Mouse (Mus musculus): ENCODE measurements at regions not wholly inside any gene's neighbourhood (a gene's known extent, or its start where the extent isn't known, plus 50 kb on each side); places are given as distances from the start of the nearest gene placed in this dataset.

DNA sequence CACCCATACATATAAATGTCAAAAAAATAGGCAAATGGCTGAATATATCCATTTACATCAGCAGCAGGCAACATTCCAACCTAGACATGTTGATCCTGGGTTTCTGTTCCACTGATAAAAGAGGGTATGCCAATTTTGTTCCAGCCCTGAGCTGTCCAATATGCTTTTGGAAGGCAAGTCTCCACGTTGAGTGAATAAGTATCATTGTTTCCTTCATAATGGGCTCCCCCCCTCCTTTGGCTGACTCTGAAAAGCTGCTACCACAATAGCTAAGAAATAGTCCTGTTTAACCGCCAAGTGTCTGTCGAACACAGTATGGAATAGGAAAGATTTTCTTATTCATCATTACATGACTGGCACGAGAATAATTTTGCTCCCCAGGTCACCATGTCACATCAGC, 672.5 kb upstream of the Zeb2 start:
- H3K9ac ChIP-seq (ENCODE audit: low read depth, low read length): no peak overlapping the region
- H3K9me3 ChIP-seq (replicated peaks; ENCODE audit: control insufficient read depth, low read length, poor library complexity, severe bottlenecking): no peaks in the 10 kb centered on the region
- no peak overlapping the region for H3K4me3 ChIP-seq (ENCODE audit: low read depth, low read length)
- no peak for ATAC-seq
- no peaks in the 10 kb centered on the region for H3K36me3 ChIP-seq (ENCODE audit: control insufficient read depth, insufficient read depth, low read length)
- no peak overlapping the region for H3K27ac ChIP-seq (ENCODE audit: low read length)
- 0 out of 2 replicates have a peak, but pooled peaks cover 3% of the 10 kb centered on the region for H3K27me3 ChIP-seq (ENCODE audit: control insufficient read depth, insufficient read depth, low read depth, low read length)
- no peak overlapping the region for H3K4me2 ChIP-seq (ENCODE audit: low read length)
- 12% methylated on average over 4 of the region's 4 CpGs for WGBS
- peaks cover 2% of the 10 kb centered on the region; the same call in 1 of the 2 replicates for H3K4me1 ChIP-seq (ENCODE audit: control insufficient read depth, insufficient read depth, low read length)

DNA sequence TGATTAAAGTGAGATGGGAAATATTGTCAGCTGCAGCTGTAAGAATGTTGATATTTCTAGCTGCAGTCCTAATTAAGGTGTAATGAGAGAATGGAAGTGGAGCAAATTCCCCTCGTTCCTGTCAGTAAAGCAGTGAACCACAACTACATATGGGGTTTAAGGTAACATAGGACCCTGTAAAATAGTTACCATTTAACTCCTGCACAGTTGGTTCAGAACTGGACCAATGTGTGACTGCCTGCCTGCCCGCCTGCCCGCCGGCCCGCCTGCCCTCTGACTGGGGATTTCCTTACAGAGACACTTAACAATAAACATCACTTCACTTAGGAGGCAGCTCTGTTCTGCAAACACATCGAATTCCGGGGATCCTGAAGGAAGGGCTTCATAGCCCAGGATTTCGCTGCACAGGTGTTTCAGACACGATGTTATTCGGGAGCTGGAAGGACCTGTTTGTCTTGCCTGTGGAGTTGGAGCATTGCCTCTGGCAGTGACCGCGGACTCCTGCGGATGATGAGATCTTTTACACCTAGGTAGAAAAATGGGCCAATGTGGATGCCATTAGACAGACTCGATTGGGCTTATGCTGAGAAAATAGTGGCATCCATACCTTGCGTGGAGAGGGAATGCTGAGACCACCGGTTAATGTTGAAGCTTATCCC, 670.7 kb upstream of the Zeb2 start:
- ATAC-seq: no peak
- no peak overlapping the region for H3K4me3 ChIP-seq (ENCODE audit: low read depth, low read length)
- no peak overlapping the region for H3K4me2 ChIP-seq (ENCODE audit: low read length)
- no peaks in the 10 kb centered on the region for H3K36me3 ChIP-seq (ENCODE audit: control insufficient read depth, insufficient read depth, low read length)
- no peak overlapping the region for H3K9ac ChIP-seq (ENCODE audit: low read depth, low read length)
- H3K27ac ChIP-seq (ENCODE audit: low read length): no peak overlapping the region
- 66% methylated on average over 16 of the region's 16 CpGs for WGBS
- no peaks in the 10 kb centered on the region for H3K9me3 ChIP-seq (replicated peaks; ENCODE audit: control insufficient read depth, low read length, poor library complexity, severe bottlenecking)
- 0 out of 2 replicates have a peak, but pooled peaks cover 3% of the 10 kb centered on the region for H3K27me3 ChIP-seq (ENCODE audit: control insufficient read depth, insufficient read depth, low read depth, low read length)
- peaks cover 5% of the 10 kb centered on the region for H3K4me1 ChIP-seq (ENCODE audit: control insufficient read depth, insufficient read depth, low read length)

DNA sequence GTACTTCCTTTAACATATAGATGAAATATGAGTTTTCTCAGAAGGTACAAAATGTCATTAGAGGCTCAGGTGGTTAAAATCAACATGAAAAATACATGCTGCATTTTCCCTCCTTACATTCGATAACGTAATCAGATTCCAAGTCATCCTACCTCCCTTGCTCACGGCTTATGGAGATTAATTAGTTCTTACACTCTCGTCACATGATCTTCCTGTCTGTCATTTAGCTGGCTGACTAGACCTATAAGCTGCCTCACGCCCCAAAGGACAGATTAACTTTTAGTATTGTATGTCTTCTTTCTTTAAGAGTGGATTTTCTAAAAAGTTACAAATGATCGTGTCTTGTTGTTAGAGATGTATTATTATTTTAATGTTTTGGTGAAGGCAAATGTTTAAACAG, 669.6 kb upstream of the Zeb2 start:
- peaks cover 5% of the 10 kb centered on the region for H3K4me1 ChIP-seq (ENCODE audit: control insufficient read depth, insufficient read depth, low read length)
- H3K9ac ChIP-seq (ENCODE audit: low read depth, low read length): no peak overlapping the region
- WGBS: 33% methylated on average over 6 of the region's 6 CpGs
- no peak overlapping the region for H3K4me3 ChIP-seq (ENCODE audit: low read depth, low read length)
- H3K27me3 ChIP-seq (ENCODE audit: control insufficient read depth, insufficient read depth, low read depth, low read length): 0 out of 2 replicates have a peak, but pooled peaks cover 3% of the 10 kb centered on the region
- ATAC-seq: no peak
- no peaks in the 10 kb centered on the region for H3K9me3 ChIP-seq (replicated peaks; ENCODE audit: control insufficient read depth, low read length, poor library complexity, severe bottlenecking)
- H3K36me3 ChIP-seq (ENCODE audit: control insufficient read depth, insufficient read depth, low read length): no peaks in the 10 kb centered on the region
- no peak overlapping the region for H3K4me2 ChIP-seq (ENCODE audit: low read length)
- no peak overlapping the region for H3K27ac ChIP-seq (ENCODE audit: low read length)

DNA sequence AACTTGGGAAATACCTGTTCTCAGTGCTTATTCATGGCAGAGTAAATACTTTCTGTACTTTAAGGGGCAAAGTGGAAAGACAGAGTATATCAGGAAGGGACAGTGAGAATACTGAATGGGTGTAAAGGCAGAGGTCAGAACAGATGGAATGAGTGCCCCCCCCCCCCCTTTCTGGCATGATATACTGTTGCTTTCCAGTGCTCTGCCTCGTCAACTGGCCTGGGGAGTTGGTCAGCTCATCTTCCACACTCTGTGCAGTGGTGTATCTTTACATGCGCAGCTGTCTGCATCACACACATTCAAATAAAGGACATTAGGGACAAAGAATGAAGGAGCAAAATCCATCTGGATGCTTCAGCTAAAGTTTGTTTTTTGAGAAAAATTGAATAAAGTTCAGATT, 668.5 kb upstream of the Zeb2 start:
- 0 out of 2 replicates have a peak, but pooled peaks cover 3% of the 10 kb centered on the region for H3K27me3 ChIP-seq (ENCODE audit: control insufficient read depth, insufficient read depth, low read depth, low read length)
- no peak overlapping the region for H3K4me3 ChIP-seq (ENCODE audit: low read depth, low read length)
- WGBS: 84% methylated on average over 2 of the region's 2 CpGs
- peaks cover 5% of the 10 kb centered on the region for H3K4me1 ChIP-seq (ENCODE audit: control insufficient read depth, insufficient read depth, low read length)
- H3K4me2 ChIP-seq (ENCODE audit: low read length): no peak overlapping the region
- H3K27ac ChIP-seq (ENCODE audit: low read length): no peak overlapping the region
- no peak overlapping the region for H3K9ac ChIP-seq (ENCODE audit: low read depth, low read length)
- no peak for ATAC-seq
- H3K9me3 ChIP-seq (replicated peaks; ENCODE audit: control insufficient read depth, low read length, poor library complexity, severe bottlenecking): no peaks in the 10 kb centered on the region
- no peaks in the 10 kb centered on the region for H3K36me3 ChIP-seq (ENCODE audit: control insufficient read depth, insufficient read depth, low read length)

DNA sequence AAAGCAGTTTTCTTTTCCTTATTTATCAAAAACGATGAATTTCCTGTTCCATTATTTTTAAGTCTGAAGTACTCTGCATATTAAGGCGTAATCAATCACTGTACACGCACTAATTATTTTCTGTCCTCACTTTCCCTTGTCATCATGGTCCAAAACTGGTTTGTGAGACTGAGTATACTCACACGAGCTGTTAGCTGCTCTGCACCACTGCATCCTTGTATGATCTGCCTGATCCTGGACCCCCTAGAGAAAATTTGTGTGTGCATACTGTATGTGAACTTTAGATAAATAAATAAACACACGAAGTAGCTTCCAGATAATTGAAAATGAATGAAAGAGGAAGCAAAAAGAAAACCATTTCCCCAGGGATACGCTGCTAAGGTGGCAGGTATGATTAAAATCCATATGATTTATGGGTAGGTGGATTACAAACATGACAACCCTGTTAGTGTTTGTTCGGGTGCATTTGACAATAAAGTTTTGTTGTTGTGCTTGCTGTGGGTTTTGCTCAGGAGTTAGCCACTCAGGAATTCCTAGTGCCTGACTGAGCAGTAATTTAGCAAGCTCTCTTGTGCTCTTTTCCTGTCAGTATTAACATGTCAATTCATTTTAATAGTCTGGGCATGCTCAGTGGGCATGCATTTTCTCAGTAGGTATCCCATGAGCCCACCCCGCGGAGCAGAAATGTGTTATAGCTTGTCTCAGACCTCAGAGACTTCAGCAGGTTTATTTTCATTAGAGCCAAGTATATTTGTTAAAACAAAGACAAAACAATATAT, 666.6 kb upstream of the Zeb2 start:
- H3K27ac ChIP-seq (ENCODE audit: low read length): no peak overlapping the region
- H3K4me3 ChIP-seq (ENCODE audit: low read depth, low read length): no peak overlapping the region
- no peaks in the 10 kb centered on the region for H3K36me3 ChIP-seq (ENCODE audit: control insufficient read depth, insufficient read depth, low read length)
- 70% methylated on average over 9 of the region's 9 CpGs for WGBS
- no peaks in the 10 kb centered on the region for H3K9me3 ChIP-seq (replicated peaks; ENCODE audit: control insufficient read depth, low read length, poor library complexity, severe bottlenecking)
- peaks cover 5% of the 10 kb centered on the region for H3K4me1 ChIP-seq (ENCODE audit: control insufficient read depth, insufficient read depth, low read length)
- 0 out of 2 replicates have a peak, but pooled peaks have one; percentile 56 for ATAC-seq
- H3K27me3 ChIP-seq (ENCODE audit: control insufficient read depth, insufficient read depth, low read depth, low read length): 0 out of 2 replicates have a peak, but pooled peaks cover 3% of the 10 kb centered on the region
- no peak overlapping the region for H3K9ac ChIP-seq (ENCODE audit: low read depth, low read length)
- no peak overlapping the region for H3K4me2 ChIP-seq (ENCODE audit: low read length)

DNA sequence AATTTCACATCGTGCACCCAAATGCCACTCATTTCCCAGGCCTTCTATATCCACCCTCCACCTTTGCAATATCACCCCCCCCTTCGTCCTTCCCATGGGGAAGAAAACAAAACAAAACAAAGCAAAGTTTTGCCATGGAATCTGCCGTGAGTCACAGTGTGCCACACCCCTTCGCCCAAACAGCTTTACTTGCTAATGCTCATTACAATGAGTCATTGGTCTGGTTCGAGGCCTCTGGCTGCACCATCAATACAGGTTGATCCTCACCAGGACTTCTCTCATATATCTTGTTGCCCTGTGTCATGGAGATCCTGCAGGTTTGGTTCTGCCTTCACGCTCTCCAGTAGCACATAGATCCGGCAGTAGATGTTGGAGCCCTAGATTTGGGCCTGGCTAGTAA, 660.3 kb upstream of the Zeb2 start:
- H3K9me3 ChIP-seq (replicated peaks; ENCODE audit: control insufficient read depth, low read length, poor library complexity, severe bottlenecking): no peaks in the 10 kb centered on the region
- no peak overlapping the region for H3K4me2 ChIP-seq (ENCODE audit: low read length)
- no peaks in the 10 kb centered on the region for H3K4me1 ChIP-seq (ENCODE audit: control insufficient read depth, insufficient read depth, low read length)
- 89% methylated on average over 7 of the region's 7 CpGs for WGBS
- no peaks in the 10 kb centered on the region for H3K27me3 ChIP-seq (ENCODE audit: control insufficient read depth, insufficient read depth, low read depth, low read length)
- H3K4me3 ChIP-seq (ENCODE audit: low read depth, low read length): no peak overlapping the region
- H3K36me3 ChIP-seq (ENCODE audit: control insufficient read depth, insufficient read depth, low read length): no peaks in the 10 kb centered on the region
- no peak for ATAC-seq
- no peak overlapping the region for H3K27ac ChIP-seq (ENCODE audit: low read length)
- H3K9ac ChIP-seq (ENCODE audit: low read depth, low read length): no peak overlapping the region

DNA sequence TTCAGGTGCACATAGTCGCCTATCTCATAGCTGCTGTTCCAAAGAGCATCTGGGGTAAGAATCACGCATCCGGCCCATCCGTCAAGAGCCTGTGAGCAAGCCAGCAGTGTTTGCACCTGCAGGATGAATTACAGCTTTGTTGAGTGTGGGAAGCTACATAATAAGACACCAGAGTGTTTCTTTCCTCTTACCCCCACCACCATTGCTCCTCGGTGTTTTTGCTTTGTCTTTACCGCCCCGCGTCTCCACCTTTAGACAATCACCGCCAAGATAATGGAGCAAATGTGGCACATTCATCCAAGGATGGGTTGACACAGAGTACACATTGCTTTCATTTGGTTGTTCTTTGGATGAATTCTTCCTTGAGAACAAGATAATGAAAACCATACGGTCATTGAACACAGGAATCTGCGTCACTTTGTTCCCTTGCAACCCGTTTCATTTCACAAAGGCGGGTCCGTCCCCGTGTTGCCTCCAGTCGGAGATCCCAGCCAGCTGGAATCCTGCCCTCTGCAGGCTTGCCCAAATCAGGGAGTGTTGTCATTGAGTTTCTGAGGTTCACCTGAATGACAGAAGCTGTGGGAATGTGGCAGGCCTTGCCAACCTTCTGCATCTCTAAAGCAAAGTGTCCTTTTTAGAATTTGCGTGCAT, 659.4 kb upstream of the Zeb2 start:
- H3K4me2 ChIP-seq (ENCODE audit: low read length): no peak overlapping the region
- H3K9me3 ChIP-seq (replicated peaks; ENCODE audit: control insufficient read depth, low read length, poor library complexity, severe bottlenecking): no peaks in the 10 kb centered on the region
- no peaks in the 10 kb centered on the region for H3K27me3 ChIP-seq (ENCODE audit: control insufficient read depth, insufficient read depth, low read depth, low read length)
- ATAC-seq: no peak
- H3K4me3 ChIP-seq (ENCODE audit: low read depth, low read length): no peak overlapping the region
- no peaks in the 10 kb centered on the region for H3K4me1 ChIP-seq (ENCODE audit: control insufficient read depth, insufficient read depth, low read length)
- H3K9ac ChIP-seq (ENCODE audit: low read depth, low read length): no peak overlapping the region
- H3K27ac ChIP-seq (ENCODE audit: low read length): no peak overlapping the region
- no peaks in the 10 kb centered on the region for H3K36me3 ChIP-seq (ENCODE audit: control insufficient read depth, insufficient read depth, low read length)
- 72% methylated on average over 17 of the region's 17 CpGs for WGBS

DNA sequence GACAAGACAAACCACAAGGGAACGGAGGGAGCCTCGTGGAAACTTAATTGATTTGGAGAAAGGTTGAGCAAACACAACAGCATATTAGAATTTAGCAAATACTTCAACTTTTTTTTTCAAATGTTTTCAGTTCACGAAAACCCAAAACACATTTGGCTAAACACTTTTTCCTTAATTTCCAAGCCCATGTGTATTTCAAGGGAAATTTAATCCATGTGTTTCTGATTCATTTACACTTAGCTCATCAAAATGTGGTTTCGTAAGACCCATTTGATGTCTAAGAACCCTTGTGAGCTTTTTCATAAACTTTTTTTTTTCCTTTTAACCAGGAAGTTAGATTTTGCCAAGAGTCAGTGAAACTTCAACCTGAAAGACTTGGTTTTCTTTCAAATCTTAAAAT, 658.5 kb upstream of the Zeb2 start:
- H3K27ac ChIP-seq (ENCODE audit: low read length): no peak overlapping the region
- H3K27me3 ChIP-seq (ENCODE audit: control insufficient read depth, insufficient read depth, low read depth, low read length): no peaks in the 10 kb centered on the region
- no peak overlapping the region for H3K9ac ChIP-seq (ENCODE audit: low read depth, low read length)
- H3K4me3 ChIP-seq (ENCODE audit: low read depth, low read length): no peak overlapping the region
- H3K36me3 ChIP-seq (ENCODE audit: control insufficient read depth, insufficient read depth, low read length): no peaks in the 10 kb centered on the region
- H3K9me3 ChIP-seq (replicated peaks; ENCODE audit: control insufficient read depth, low read length, poor library complexity, severe bottlenecking): no peaks in the 10 kb centered on the region
- 84% methylated on average over 4 of the region's 4 CpGs for WGBS
- no peak for ATAC-seq
- no peak overlapping the region for H3K4me2 ChIP-seq (ENCODE audit: low read length)
- no peaks in the 10 kb centered on the region for H3K4me1 ChIP-seq (ENCODE audit: control insufficient read depth, insufficient read depth, low read length)

DNA sequence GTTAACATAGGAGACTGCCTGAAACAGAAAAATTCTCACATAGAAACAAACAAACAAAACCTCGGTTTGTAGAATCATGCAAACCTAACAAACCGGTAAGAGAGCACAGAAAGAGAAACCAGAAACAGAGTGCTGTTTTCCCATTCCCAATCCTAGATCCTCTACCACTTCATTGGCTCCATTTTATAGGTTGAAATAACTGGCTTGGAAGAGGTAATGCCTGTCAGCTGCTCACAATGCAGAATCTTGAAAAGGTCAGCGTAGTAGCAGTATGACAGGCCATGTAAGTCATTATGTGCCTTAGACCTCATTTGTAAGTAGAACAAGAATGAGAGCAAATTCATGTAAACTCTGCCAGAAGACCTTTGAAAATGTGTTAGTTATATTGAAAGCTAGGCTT, 657.2 kb upstream of the Zeb2 start:
- no peak for ATAC-seq
- Histone ChIP-seq H3K4me3 (ENCODE audit: low read depth, low read length) (no peak overlapping the region), H3K9me3 (replicated peaks; ENCODE audit: control insufficient read depth, low read length, poor library complexity, severe bottlenecking) (no peaks in the 10 kb centered on the region), H3K36me3 (ENCODE audit: control insufficient read depth, insufficient read depth, low read length) (no peaks in the 10 kb centered on the region), H3K9ac (ENCODE audit: low read depth, low read length) (no peak overlapping the region), H3K4me2 (ENCODE audit: low read length) (no peak overlapping the region), H3K27me3 (ENCODE audit: control insufficient read depth, insufficient read depth, low read depth, low read length) (no peaks in the 10 kb centered on the region), H3K27ac (ENCODE audit: low read length) (no peak overlapping the region), H3K4me1 (ENCODE audit: control insufficient read depth, insufficient read depth, low read length) (no peaks in the 10 kb centered on the region)
- WGBS: 80% methylated on average over 3 of the region's 3 CpGs

All from midbrain, embryonic 16.5 days (tissue).